Mouse (Mus musculus) myocyte (in vitro differentiated cells): ENCODE results near the gene Gm853.

Experiments used
- CEBPB ChIP-seq: IDR thresholded peaks from 2 replicates; pipeline ENCODE4 v1.6.1; 2011; ENCODE audit warnings: mild to moderate bottlenecking, moderate library complexity; ENCODE audit not compliant: poor library complexity, insufficient read depth, severe bottlenecking
- E2F4 ChIP-seq: IDR thresholded peaks from one replicate; pipeline ENCODE4 v1.6.1; 2011; ENCODE audit warnings: mild to moderate bottlenecking, control low read depth, moderate library complexity; ENCODE audit not compliant: insufficient read depth
- POLR2A ChIP-seq: IDR thresholded peaks from one replicate; pipeline ENCODE4 v1.6.1; 2011; ENCODE audit warnings: low read depth, mild to moderate bottlenecking, control low read depth, moderate library complexity; ENCODE audit not compliant: insufficient read length
- SRF ChIP-seq: IDR thresholded peaks from one replicate; pipeline ENCODE4 v1.6.1; 2011; ENCODE audit warnings: low read depth; ENCODE audit not compliant: control insufficient read depth, insufficient read length

GRCm38 (mm10) chr4:130260406-130260805 lies 38.2 kb upstream of the Gm853 start:
- TF ChIP-seq POLR2A (no peak), CEBPB (no peak), SRF (no peak), E2F4 (no peak)
